Mouse (Mus musculus) C2C12 (cell line): Measurements from ENCODE around the gene Agrp.

Experiments
- MYOD1 ChIP-seq: IDR thresholded peaks from one replicate; pipeline ENCODE4 v1.6.1; 2011; ENCODE audit warnings: low read depth; ENCODE audit not compliant: control insufficient read depth, insufficient read length
- USF1 ChIP-seq: IDR thresholded peaks from one replicate; pipeline ENCODE4 v1.6.1; 2011; ENCODE audit warnings: low read depth, mild to moderate bottlenecking, control low read depth, moderate library complexity

DNA sequence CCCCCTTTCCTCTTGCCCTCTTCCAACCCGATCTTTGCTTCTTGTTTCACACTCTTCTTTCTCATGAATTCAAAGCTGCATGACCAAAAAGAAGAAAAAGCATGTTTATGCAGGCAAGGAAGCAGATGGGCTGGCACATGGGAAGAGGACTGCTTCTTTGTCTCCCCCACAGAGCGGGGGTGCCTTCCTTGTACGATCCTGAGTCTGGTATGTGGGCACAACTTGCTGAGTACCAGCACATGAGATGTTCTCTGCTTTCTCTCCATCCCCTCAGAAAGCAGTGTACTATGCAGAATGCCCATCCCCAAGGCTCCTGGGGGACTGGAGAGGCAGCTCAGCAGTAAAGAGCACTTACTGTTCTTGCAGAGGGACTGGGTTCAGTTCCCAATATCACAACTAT lies 12.8 kb downstream of the Agrp start:
- TF ChIP-seq USF1, result no peak
- no peak for TF ChIP-seq MYOD1
